Mouse (Mus musculus) embryonic facial prominence, embryonic 15.5 days (tissue): ENCODE data around the gene 1110008L16Rik. TPM values are rescaled to one million over a fixed set of nuclear protein-coding genes. Genes with fewer than 3 reads are reported as not detected.

Source experiments
- ATAC-seq: fragments of 200-750 bp; cut with Nextera tagmentation; 2 replicates; pipeline ENCODE4 v1.8.0; 2017; ENCODE audit warnings: low read depth, moderate TSS enrichment; ENCODE audit not compliant: insufficient number of reproducible peaks, low FRiP score, low TSS enrichment
- H3K27ac ChIP-seq: fragments of 300-500 bp; sonication (generic); replicated peaks from 2 replicates; pipeline ENCODE4 v1.5.1; 2015; ENCODE audit warnings: mild to moderate bottlenecking, inconsistent platforms
- H3K27me3 ChIP-seq: fragments of 300-500 bp; sonication (generic); 2 replicates; pipeline ENCODE4 v1.6.1; 2015; ENCODE audit warnings: inconsistent platforms
- H3K36me3 ChIP-seq: fragments of 300-500 bp; sonication (generic); 2 replicates; pipeline ENCODE4 v1.6.1; 2015; ENCODE audit warnings: mild to moderate bottlenecking, inconsistent platforms
- H3K4me1 ChIP-seq: fragments of 300-500 bp; sonication (generic); 2 replicates; pipeline ENCODE4 v1.6.1; 2015; ENCODE audit warnings: inconsistent platforms
- H3K4me2 ChIP-seq: fragments of 300-500 bp; sonication (generic); replicated peaks from 2 replicates; pipeline ENCODE4 v1.6.1; 2015; ENCODE audit warnings: mild to moderate bottlenecking, inconsistent platforms
- H3K4me3 ChIP-seq: fragments of 300-500 bp; sonication (generic); replicated peaks from 2 replicates; pipeline ENCODE4 v1.5.1; 2015; ENCODE audit warnings: mild to moderate bottlenecking, inconsistent platforms
- H3K9ac ChIP-seq: fragments of 300-500 bp; sonication (generic); 2 replicates; pipeline ENCODE4 v1.6.1; 2015; ENCODE audit warnings: inconsistent platforms
- H3K9me3 ChIP-seq: fragments of 300-500 bp; sonication (generic); replicated peaks from 2 replicates; pipeline ENCODE4 v1.6.1; 2016; ENCODE audit warnings: inconsistent platforms
- WGBS: fragments of 180-500 bp; shearing (Covaris S2); methylation state at CpG from one replicate; pipeline ENCODE4 v1.1.7; 2015; 5-methylcytosine and 5-hydroxymethylcytosine counted together
- polyA plus RNA-seq: library from polyadenylated mRNA; unstranded; fragments of >200 nt; fragmentation: Nextera tagmentation; extraction: Ambion mirVana; gene quantifications from 2 replicates; pipeline ENCODE4 v1.2.1, GENCODE M21; 2015

Gene 1110008L16Rik
- polyA plus RNA-seq, 1 experiment from 2014 or later = 16.9 TPM

DNA sequence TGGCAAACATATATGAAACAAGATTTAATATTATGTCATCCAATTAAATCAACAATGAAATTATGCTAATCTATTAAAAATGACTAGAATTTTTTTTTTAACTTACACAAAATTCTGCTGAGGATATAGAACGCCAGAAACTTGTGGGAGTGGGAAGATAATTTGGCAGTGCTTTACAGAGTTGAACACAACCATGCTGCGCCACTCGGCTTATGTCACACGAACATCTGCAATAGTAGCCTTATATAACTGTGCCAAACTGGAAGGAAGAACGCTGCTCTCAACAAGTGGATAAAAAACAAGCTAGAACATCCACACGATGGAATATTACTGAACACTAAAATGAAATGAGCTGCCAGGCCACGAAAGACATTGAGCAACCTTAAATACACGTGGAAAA is 129.8 kb downstream of the 1110008L16Rik start:
- Histone ChIP-seq H3K36me3 (no peaks in the 10 kb centered on the region), H3K9me3 (no peaks in the 10 kb centered on the region), H3K9ac (no peak overlapping the region), H3K27ac (no peak overlapping the region), H3K4me2 (no peak overlapping the region), H3K4me1 (no peaks in the 10 kb centered on the region), H3K27me3 (no peaks in the 10 kb centered on the region), H3K4me3 (no peak overlapping the region)
- ATAC-seq = no peak
- WGBS = 83% methylated on average over 8 of the region's 8 CpGs

DNA sequence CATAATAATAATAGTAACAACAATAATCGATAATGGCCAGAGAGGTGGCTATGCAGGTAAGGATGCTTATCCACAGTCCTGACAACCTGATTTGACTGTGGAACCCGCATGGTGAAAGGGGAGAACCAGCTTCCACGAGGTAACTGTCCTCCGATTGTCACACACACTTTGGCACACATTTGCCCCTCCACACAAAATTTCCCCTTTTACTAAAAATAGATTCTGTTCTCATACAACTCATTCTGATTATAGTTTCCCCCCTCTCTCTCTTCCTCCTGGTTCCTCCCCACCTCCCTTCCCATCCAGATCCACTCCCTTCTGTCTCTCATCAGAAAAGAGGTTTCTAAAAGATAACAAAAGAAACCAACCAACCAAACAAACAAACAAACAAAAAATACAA is 130.6 kb downstream of the 1110008L16Rik start:
- Histone ChIP-seq H3K9ac (no peak overlapping the region), H3K27me3 (no peaks in the 10 kb centered on the region), H3K27ac (no peak overlapping the region), H3K9me3 (no peaks in the 10 kb centered on the region), H3K4me2 (no peak overlapping the region), H3K36me3 (no peaks in the 10 kb centered on the region), H3K4me3 (no peak overlapping the region), H3K4me1 (no peaks in the 10 kb centered on the region)
- ATAC-seq = no peak
- WGBS = 84% methylated on average over 4 of the region's 4 CpGs

Other genes with a start within 250 kb of the 1110008L16Rik start
- gene 2700097O09Rik, start 219.5 kb upstream of the 1110008L16Rik start, polyA plus RNA-seq = 31.9 and 34.6 TPM in 2 replicates
- gene Srp54a, start 219.3 kb upstream of the 1110008L16Rik start, polyA plus RNA-seq = 165 and 177 TPM in 2 replicates
- gene Fam177a, start 175.1 kb upstream of the 1110008L16Rik start, polyA plus RNA-seq = 29.9 and 33.0 TPM in 2 replicates
- gene Srp54b, start 144.5 kb upstream of the 1110008L16Rik start, polyA plus RNA-seq = 53.8 and 59.5 TPM in 2 replicates
- 0.75 TPM in 1 of 2 replicates, not detected in the other for gene 1700047I17Rik2, start 100.0 kb upstream of the 1110008L16Rik start, polyA plus RNA-seq
- gene Srp54c, start 69.4 kb upstream of the 1110008L16Rik start, polyA plus RNA-seq = 69.2 and 71.2 TPM in 2 replicates
- 11.4 and 13.5 TPM in 2 replicates for gene Ppp2r3c, start 3.4 kb downstream of the 1110008L16Rik start, polyA plus RNA-seq
- 379 and 380 TPM in 2 replicates for gene Psma6, start 84.6 kb downstream of the 1110008L16Rik start, polyA plus RNA-seq
- gene Nfkbia, start 193.1 kb downstream of the 1110008L16Rik start, polyA plus RNA-seq = 144 and 152 TPM in 2 replicates